Mouse (Mus musculus): ENCODE measurements around the gene Adgrg3.

Adgrg3 gene

DNA sequence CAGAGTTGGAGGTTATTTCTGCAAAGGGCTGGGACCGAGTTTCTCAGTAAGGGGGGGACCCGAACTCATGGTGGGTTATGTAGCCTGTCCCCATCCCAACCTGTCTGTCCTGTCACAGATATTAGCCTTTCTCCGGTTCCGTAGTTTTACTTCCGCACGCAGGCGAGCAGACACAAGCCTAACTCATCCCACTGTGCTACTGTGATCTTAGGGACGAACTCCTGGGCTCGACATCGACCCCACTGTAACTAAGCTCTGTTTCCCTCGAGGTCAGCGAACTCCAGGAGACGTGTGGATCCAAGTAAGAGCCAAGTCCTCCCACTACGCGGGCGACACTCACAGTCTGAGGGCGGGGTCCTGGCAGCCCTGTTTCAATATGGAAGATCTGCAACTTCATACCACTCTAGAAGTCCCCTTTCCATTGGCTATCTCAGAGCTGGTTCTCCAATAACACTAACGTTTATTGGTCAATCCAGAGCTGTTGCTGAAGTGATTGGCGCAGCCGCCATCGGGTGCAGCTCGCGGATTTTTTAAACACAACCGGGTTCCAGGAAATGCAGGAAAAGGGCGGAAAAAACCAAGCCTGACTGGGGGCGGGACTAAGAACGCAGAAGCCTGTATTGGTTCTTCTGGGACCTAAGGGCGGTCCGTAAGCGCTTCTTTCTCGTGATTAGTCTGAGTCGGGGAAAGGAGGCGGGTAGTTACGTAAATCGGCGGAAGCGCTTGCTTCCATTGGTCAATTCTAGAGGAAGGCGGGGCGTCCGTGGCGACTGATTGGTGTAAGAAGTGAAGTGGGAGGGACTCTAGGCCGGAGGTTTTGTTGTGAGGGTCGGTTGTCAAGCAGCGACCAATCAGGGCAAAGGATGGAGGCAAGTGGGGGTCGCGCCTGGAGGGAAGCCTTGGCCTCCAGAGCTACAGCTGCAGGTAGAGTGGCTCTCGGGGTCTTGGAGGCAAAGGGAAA is 63.2 kb downstream of the Adgrg3 start, which contains the start of gene Katnb1:
Katnb1 (plus strand) TSS at position 806 of the 961 bp plus-strand sequence.
- peak; percentile 100 for DNase-seq (ENCODE audit: low spot score)

DNA sequence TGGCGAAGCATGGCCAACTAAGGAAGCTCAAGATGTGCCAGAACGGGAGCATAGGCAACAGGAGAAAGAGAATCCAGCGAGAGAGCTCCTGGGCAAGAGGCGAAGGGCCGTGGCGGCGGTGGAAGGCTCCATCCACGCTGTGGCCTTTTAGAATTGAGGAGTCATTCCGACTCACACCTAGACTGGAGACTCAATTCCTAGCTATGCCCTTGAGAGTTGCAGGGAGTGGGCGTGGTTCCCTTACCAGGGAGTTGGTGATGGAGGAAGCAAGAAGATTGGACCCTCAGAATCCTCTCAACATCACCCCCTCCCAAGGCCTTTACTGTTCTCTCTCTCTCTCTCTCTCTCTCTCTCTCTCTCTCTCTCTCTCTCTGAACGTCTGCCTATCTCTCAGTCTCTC is 64.2 kb downstream of the Adgrg3 start:
- no peak for DNase-seq (ENCODE audit: low spot score)

DNA sequence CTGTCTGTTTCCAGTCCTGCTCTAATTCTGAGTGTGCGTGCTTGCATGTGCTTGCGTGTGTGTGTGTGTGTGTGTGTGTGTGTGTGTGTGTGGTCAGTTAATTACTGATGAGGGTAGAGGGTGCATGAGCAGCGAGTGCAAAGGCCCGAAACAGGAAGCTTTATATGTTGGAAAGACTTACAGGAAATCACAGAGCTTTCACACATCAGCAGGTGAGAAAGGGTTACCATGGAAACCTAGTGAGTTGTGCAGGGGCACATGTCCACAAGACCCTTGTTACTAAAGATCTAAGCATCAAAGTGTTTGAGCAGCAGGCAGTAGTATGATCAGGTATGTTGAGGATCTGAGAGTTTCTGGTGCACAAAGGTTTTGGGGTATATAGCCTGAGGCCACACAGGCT is 66.8 kb downstream of the Adgrg3 start:
- no peak for DNase-seq (ENCODE audit: low spot score)

DNA sequence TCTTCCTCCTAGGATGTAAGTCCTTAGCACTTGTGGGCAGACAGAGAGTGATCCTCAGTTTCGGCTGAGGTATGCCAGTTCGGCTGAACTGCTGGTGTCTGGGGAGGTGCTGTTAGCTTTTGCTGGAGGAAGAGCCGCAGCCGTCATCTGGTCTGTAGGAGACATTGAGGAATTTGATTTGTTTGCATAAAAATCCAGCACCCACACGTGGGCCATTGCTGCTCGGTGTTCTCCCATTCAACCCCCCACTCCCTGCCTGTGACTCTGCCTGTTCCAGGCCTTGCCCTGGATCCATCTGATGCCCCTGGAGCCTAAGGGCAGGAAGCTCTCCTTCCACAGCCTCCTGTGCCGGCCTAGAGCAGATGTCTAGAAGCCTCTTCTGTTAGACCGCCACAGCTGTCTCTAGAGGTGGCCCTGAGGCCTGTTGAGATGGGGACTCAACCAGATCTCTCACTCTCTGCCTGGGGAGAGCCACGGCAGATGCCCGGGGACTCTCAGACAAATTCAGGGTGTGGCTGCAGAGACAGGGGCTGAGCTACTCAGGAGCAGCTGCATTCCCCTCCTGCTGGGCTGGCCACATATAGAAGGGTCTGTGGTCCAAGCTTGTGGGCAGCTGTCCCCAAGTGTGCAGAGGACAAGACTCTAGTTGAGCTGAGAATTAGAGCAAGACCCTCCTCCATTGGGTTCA is 67.4 kb downstream of the Adgrg3 start:
- DNase-seq (ENCODE audit: low spot score) = no peak

DNA sequence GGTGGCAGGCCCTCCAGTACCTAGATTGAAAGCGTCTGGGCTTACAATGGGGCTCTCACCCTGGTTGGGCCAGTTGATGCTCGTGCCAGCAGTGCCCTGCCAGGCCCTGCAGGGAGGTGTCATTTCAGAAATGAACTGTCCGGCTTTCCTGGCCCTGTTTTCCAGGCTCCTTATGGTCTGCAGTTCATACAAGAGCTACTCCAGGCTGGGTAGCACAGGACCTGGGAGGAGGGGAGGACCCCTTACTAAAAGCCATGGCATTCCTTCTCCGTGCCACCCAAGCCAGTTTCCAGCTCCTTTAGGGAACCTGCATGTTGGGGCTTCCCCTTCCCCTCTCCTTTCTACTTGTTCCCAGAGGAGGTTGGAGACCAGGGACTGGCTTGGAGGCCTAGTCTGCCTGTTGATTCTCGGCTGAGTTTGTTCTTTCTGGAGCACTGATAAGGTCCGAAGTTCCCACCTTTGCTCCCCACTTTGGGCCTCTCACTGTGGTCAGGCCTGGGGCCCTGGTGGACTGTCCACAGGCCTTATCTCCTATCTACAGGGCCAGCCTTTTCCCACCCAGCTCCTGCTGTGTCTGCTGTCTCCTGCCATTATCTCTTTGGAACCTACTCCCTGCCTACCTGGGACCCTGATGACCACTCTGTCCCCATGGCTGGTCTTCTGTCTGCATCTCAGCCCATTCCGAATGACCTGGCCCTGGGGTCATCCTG is 68.1 kb downstream of the Adgrg3 start:
- no peak for DNase-seq (ENCODE audit: low spot score)

DNA sequence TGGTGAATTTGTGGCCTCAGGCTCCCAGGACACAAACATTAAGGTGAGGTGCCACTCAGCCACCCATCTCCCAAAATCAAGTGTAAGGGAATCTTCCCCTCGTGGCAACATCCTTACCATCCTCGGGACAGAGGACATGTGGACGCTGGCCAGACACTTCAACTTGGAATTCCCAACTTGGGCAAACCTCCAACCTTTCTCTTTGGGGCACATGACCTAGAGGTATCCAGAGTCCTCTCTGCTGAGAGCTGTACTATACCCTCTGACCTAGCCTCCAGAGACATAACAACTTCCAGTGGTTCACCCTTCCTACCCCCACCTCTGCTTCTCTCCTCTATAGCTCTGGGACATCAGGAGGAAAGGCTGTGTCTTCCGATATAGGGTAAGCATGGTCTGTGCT is 76.1 kb downstream of the Adgrg3 start:
- DNase-seq (ENCODE audit: low spot score) = peak; percentile 52

Measured in adipocyte (in vitro differentiated cells).